In the genomic region with DNA sequence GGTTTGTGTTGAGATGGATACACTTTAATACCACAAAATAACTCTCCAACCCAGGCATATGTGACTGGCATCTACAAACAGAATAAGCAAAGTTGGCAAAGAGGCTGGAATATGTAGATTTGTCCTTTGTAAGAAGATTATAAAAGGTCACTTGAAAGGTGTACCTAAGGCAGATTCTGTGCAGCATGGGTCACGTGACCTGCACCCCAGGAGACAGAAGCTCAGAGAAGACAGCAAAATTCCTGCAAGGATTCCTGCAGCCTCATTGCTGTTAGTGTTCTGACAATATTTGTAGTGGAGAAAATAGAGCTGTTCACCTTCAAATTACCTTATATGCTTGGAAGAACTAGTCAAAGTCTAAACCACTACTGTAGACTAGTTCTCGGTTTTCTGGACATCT, we compare ENCODE assay signal across 17 mouse cellular contexts.
"Had no signal": no experiment of that assay in that cellular context is flagged by ENCODE, and none has a peak within 500 bp of the region (broad histone marks: within the 10 kb centered on the region; RNA-seq: fewer than 3 reads in every experiment).

No protein-coding gene starts in this region.

- H3K4me3 ChIP-seq: neural tube, embryonic 12.5 days; neural tube, embryonic 13.5 days; neural tube, embryonic 15.5 days; stomach, embryonic 15.5 days had no signal

- H3K4me1 ChIP-seq: neural tube, embryonic 12.5 days; neural tube, embryonic 13.5 days; neural tube, embryonic 15.5 days; stomach, embryonic 15.5 days had no signal

- H3K9ac ChIP-seq: neural tube, embryonic 12.5 days; neural tube, embryonic 13.5 days; neural tube, embryonic 15.5 days; stomach, embryonic 15.5 days had no signal

- H3K4me2 ChIP-seq: neural tube, embryonic 12.5 days; neural tube, embryonic 13.5 days; neural tube, embryonic 15.5 days; stomach, embryonic 15.5 days had no signal

- H3K27ac ChIP-seq: neural tube, embryonic 12.5 days; neural tube, embryonic 13.5 days; neural tube, embryonic 15.5 days; stomach, embryonic 15.5 days; stomach, postnatal 0 days had no signal

- H3K36me3 ChIP-seq: neural tube, embryonic 12.5 days; neural tube, embryonic 13.5 days; neural tube, embryonic 15.5 days; stomach, embryonic 15.5 days had no signal

- H3K27me3 ChIP-seq: neural tube, embryonic 12.5 days; neural tube, embryonic 13.5 days; neural tube, embryonic 15.5 days; stomach, embryonic 15.5 days had no signal

- H3K9me3 ChIP-seq: neural tube, embryonic 12.5 days; neural tube, embryonic 13.5 days; neural tube, embryonic 15.5 days; stomach, embryonic 15.5 days had no signal

- DNase-seq: retina, postnatal 1 day; right cerebral cortex, adult 18-20 months; right cerebral cortex, postnatal 14 days; right cerebral cortex, postnatal 25 days; right cerebral cortex, postnatal 4 days; spleen, adult 18-20 months; thymus, adult 18-20 months; thymus, adult 2 months; thymus, postnatal 14 days; thymus, postnatal 25 days; thymus, postnatal 36 days; thymus, postnatal 4 days had no signal
